Mouse (Mus musculus) MEL (cell line): ENCODE data around the gene Med27. TPM values are rescaled to one million over a fixed set of nuclear protein-coding genes. Genes with fewer than 3 reads are reported as not detected.

Source experiments
- DNase-seq: peaks from one replicate; pipeline ENCODE4 v3.0.0; 2011; ENCODE audit warnings: low read depth, low spot score
- H3K27ac ChIP-seq: 2 replicates; pipeline ENCODE4 v1.5.1; 2012; ENCODE audit warnings: low read depth, mild to moderate bottlenecking, control low read depth, low read length, moderate library complexity; ENCODE audit not compliant: control insufficient read depth
- H3K27me3 ChIP-seq, 2 experiments: fragments of 150-350 bp in 1 of 2; sonication (generic) in 1 of 2; 2 replicates each; pipeline ENCODE4 v1.6.1; 2012; ENCODE audit warnings: low read length in 2 of 2, mild to moderate bottlenecking in 2 of 2, improper control_type of control experiment in 1 of 2, moderate library complexity in 1 of 2; ENCODE audit not compliant: insufficient read depth in 2 of 2, control insufficient read depth in 1 of 2
- H3K36me3 ChIP-seq, 2 experiments: 2 replicates each; pipeline ENCODE4 v1.6.1; 2012 to 2014; ENCODE audit warnings: low read length in 2 of 2, improper control_type of control experiment in 1 of 2, inconsistent platforms in 1 of 2, mild to moderate bottlenecking in 1 of 2; ENCODE audit not compliant: insufficient read depth in 2 of 2, control insufficient read depth in 1 of 2
- H3K4me1 ChIP-seq, 2 experiments: fragments of 150-350 bp in 1 of 2; sonication (generic) in 1 of 2; 2 replicates each; pipeline ENCODE4 v1.6.1; 2012; ENCODE audit warnings: low read length in 2 of 2, improper control_type of control experiment in 1 of 2, mild to moderate bottlenecking in 1 of 2; ENCODE audit not compliant: insufficient read depth in 2 of 2, control insufficient read depth in 1 of 2
- H3K4me3 ChIP-seq, 2 experiments: fragments of 150-350 bp in 1 of 2; sonication (generic) in 1 of 2; 2 replicates each; pipeline ENCODE4 v1.5.1; 2012; ENCODE audit warnings: low read depth in 2 of 2, low read length in 2 of 2, mild to moderate bottlenecking in 2 of 2, moderate library complexity in 2 of 2, control low read depth in 1 of 2, improper control_type of control experiment in 1 of 2; ENCODE audit not compliant: control insufficient read depth in 1 of 2, insufficient read depth in 1 of 2
- H3K79me2 ChIP-seq: 2 replicates; pipeline ENCODE4 v1.6.1; 2012; ENCODE audit warnings: mild to moderate bottlenecking, low read length, moderate library complexity; ENCODE audit not compliant: control insufficient read depth, poor library complexity, insufficient read depth
- H3K9ac ChIP-seq: 2 replicates; pipeline ENCODE4 v1.6.1; 2012; ENCODE audit warnings: low read depth, mild to moderate bottlenecking, control low read depth, low read length, moderate library complexity; ENCODE audit not compliant: control insufficient read depth, poor library complexity, severe bottlenecking
- H3K9me3 ChIP-seq: fragments of 150-350 bp; sonication (generic); replicated peaks from 2 replicates; pipeline ENCODE4 v1.6.1; 2012; ENCODE audit warnings: mild to moderate bottlenecking, low read length, improper control_type of control experiment, moderate library complexity; ENCODE audit not compliant: insufficient read depth
- CHD1 ChIP-seq: IDR thresholded peaks from 2 replicates; pipeline ENCODE4 v1.6.1; 2012; ENCODE audit warnings: low read depth, mild to moderate bottlenecking, inconsistent platforms, low read length, improper control_type of control experiment
- CHD2 ChIP-seq: IDR thresholded peaks from 2 replicates; pipeline ENCODE4 v1.6.1; 2011; ENCODE audit warnings: low read length, improper control_type of control experiment
- CTCF ChIP-seq, 3 experiments: IDR thresholded peaks in 2 of 3; conservative IDR thresholded peaks in 1 of 3; 2 replicates each; pipeline ENCODE4 v1.5.1; 2011 to 2012; ENCODE audit warnings: low read length in 3 of 3, low read depth in 2 of 3, mild to moderate bottlenecking in 2 of 3, improper control_type of control experiment in 1 of 3, inconsistent platforms in 1 of 3, mixed read lengths in 1 of 3, moderate library complexity in 1 of 3; ENCODE audit not compliant: control insufficient read depth in 1 of 3, insufficient read depth in 1 of 3, poor library complexity in 1 of 3, severe bottlenecking in 1 of 3
- E2F4 ChIP-seq: IDR thresholded peaks from 2 replicates; pipeline ENCODE4 v1.6.1; 2011; ENCODE audit warnings: low read depth, low read length, improper control_type of control experiment, borderline replicate concordance
- ETS1 ChIP-seq: IDR thresholded peaks from 2 replicates; pipeline ENCODE4 v1.6.1; 2012; ENCODE audit warnings: low read depth, mild to moderate bottlenecking, inconsistent platforms, low read length, improper control_type of control experiment, moderate library complexity
- GABPA ChIP-seq: IDR thresholded peaks from 2 replicates; pipeline ENCODE4 v1.6.1; 2012; ENCODE audit warnings: low read depth, mild to moderate bottlenecking, inconsistent platforms, low read length, improper control_type of control experiment, moderate library complexity
- GATA1 ChIP-seq: IDR thresholded peaks from 2 replicates; pipeline ENCODE4 v1.6.1; 2011; ENCODE audit warnings: low read depth, low read length, improper control_type of control experiment
- JUND ChIP-seq: IDR thresholded peaks from 2 replicates; pipeline ENCODE4 v1.6.1; 2011; ENCODE audit warnings: low read depth, mild to moderate bottlenecking, improper control_type of control experiment, low read length
- MAFK ChIP-seq: IDR thresholded peaks from 2 replicates; pipeline ENCODE4 v1.6.1; 2011; ENCODE audit warnings: low read depth, mild to moderate bottlenecking, low read length, improper control_type of control experiment, borderline replicate concordance
- MAX ChIP-seq: IDR thresholded peaks from 2 replicates; pipeline ENCODE4 v1.6.1; 2011; ENCODE audit warnings: low read length, improper control_type of control experiment
- MYB ChIP-seq: IDR thresholded peaks from 2 replicates; pipeline ENCODE4 v1.6.1; 2011; ENCODE audit warnings: mild to moderate bottlenecking, low read depth, low read length, improper control_type of control experiment
- MYC ChIP-seq: IDR thresholded peaks from 2 replicates; pipeline ENCODE4 v1.6.1; 2011; ENCODE audit warnings: low read depth, mild to moderate bottlenecking, low read length, improper control_type of control experiment, moderate library complexity
- NELFE ChIP-seq: IDR thresholded peaks from 2 replicates; pipeline ENCODE4 v1.6.1; 2011; ENCODE audit warnings: low read depth, low read length, improper control_type of control experiment
- POLR2AphosphoS2 ChIP-seq: IDR thresholded peaks from 2 replicates; pipeline ENCODE4 v1.6.1; 2011; ENCODE audit warnings: low read length, improper control_type of control experiment
- RAD21 ChIP-seq: IDR thresholded peaks from 2 replicates; pipeline ENCODE4 v1.6.1; 2011; ENCODE audit warnings: mild to moderate bottlenecking, low read depth, low read length, improper control_type of control experiment
- TCF12 ChIP-seq: IDR thresholded peaks from 2 replicates; pipeline ENCODE4 v1.6.1; 2014; ENCODE audit warnings: low read depth, mild to moderate bottlenecking, inconsistent platforms, low read length, improper control_type of control experiment, moderate library complexity
- UBTF ChIP-seq: IDR thresholded peaks from 2 replicates; pipeline ENCODE4 v1.6.1; 2012; ENCODE audit warnings: low read depth, mild to moderate bottlenecking, inconsistent platforms, low read length, improper control_type of control experiment, moderate library complexity, borderline replicate concordance; ENCODE audit not compliant: insufficient read depth
- USF1 ChIP-seq: IDR thresholded peaks from 2 replicates; pipeline ENCODE4 v1.6.1; 2014; ENCODE audit warnings: low read depth, mild to moderate bottlenecking, inconsistent platforms, low read length, improper control_type of control experiment, moderate library complexity
- ZKSCAN1 ChIP-seq: IDR thresholded peaks from 2 replicates; pipeline ENCODE4 v1.6.1; 2012; ENCODE audit warnings: low read depth, mild to moderate bottlenecking, inconsistent platforms, low read length, improper control_type of control experiment, moderate library complexity
- ZMIZ1 ChIP-seq: IDR thresholded peaks from 2 replicates; pipeline ENCODE4 v1.6.1; 2012; ENCODE audit warnings: low read depth, mild to moderate bottlenecking, inconsistent platforms, low read length, improper control_type of control experiment, moderate library complexity
- ZNF384 ChIP-seq: IDR thresholded peaks from 2 replicates; pipeline ENCODE4 v1.6.1; 2012; ENCODE audit warnings: low read depth, mild to moderate bottlenecking, inconsistent platforms, low read length, improper control_type of control experiment
- polyA plus RNA-seq, 2 experiments: library from polyadenylated mRNA; stranded (reverse) in 1 of 2; unstranded in 1 of 2; fragments of >175 nt in 1 of 2; fragments of >200 nt in 1 of 2; gene quantifications; 2 replicates each; pipeline versions ENCODE4 v1.2.1 to v1.2.4; 2012; ENCODE audit warnings: low replicate concordance in 2 of 2, low read depth in 1 of 2; ENCODE audit not compliant: insufficient read length in 2 of 2, insufficient read depth in 1 of 2, missing spikeins in 1 of 2
- total RNA-seq: library from RNA; depleted of rRNA; stranded (reverse); fragments of 300-350 nt; gene quantifications from 2 replicates; pipeline ENCODE4 v1.2.3, GENCODE M21; 2012

Gene Med27
- total and polyA plus RNA-seq, 3 experiments: 46.3 to 46.9 TPM; not detected in 1

DNA sequence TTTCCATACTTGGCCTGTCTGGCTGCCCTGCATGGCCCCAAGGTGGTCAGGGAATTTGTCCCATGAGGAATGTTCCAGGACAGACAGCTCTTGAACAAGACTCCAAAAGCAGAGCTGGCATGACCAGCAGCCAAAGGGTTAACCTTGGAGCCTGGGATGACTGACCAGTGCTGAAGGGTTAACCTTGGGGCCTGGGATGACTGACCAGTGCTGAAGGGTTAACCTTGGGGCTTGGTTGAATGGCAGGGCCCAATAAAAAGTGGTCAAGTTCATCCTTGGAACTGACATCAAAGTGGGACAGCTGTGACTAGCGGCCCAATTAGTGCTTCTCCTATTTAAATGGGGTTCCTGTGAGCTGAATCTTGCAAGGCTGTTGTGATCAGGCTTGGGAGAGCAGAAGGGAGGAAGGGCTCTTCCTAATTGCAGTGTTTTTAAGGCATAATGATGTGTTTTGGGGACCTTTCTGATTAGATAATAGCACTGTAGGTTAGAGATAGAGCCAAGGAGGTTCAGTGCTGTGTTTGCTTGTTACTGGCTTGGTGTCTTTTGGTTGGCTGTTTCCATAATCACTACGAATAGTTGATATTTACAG lies 97.1 kb downstream of the Med27 start (continued):
- TF ChIP-seq UBTF (no peak), MYC (no peak), CTCF (IDR thresholded peaks at IDR 0.05 in 2 of 3, conservative IDR thresholded peaks at IDR 0.05 in 1 of 3; ENCODE audit: control insufficient read depth in 1 of 3, insufficient read depth in 1 of 3, low read depth in 2 of 3, low read length in 3 of 3, poor library complexity in 1 of 3, severe bottlenecking in 1 of 3) (no peak), TCF12 (peak; percentile 60), POLR2AphosphoS2 (no peak), ZKSCAN1 (no peak), USF1 (no peak), MYB (no peak), NELFE (no peak), ETS1 (0 out of 2 replicates have a peak, but pooled peaks have one; percentile 8), JUND (no peak), CHD1 (no peak), ZNF384 (no peak), MAX (no peak), ZMIZ1 (no peak)

DNA sequence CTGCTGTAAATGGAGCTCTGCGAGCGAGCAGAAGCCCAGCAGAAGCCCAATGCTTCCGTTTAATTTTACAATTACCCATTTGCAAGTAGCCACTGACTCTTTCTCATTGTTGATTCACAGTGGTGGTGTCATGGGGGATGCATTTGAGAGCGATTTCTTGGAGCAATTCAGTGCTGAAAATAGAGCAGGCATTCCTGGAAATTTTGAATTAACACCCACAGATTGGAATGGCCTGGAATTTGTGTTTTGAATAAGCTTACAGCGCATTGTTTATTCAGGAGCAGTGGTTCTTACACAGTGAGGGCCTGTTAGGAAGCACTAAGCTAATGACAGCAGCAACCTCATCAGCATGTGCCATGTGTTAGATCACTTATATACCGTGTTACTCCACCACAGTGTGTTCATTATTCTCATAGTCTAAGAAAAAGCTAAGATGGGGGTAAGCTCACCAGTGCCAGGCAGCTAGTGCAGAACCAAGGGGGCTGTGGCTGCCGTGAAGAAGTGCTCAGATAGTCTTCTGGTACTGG lies 101.9 kb downstream of the Med27 start:
- H3K9ac ChIP-seq: no peak overlapping the region
- peaks cover 0 to 5% of the 10 kb centered on the region in 2 experiments; a peak in 2 of 4 replicates for H3K36me3 ChIP-seq
- DNase-seq: no peak
- H3K4me1 ChIP-seq: peaks cover under 1 to 4% of the 10 kb centered on the region in 2 experiments; a peak in 3 of 4 replicates
- no peak overlapping the region for H3K27ac ChIP-seq
- H3K27me3 ChIP-seq: no peaks in the 10 kb centered on the region
- no peaks in the 10 kb centered on the region for H3K79me2 ChIP-seq
- no peak overlapping the region for H3K4me3 ChIP-seq
- TF ChIP-seq ETS1: no peak
- TF ChIP-seq E2F4: no peak
- TF ChIP-seq RAD21: no peak
- TF ChIP-seq CHD2: no peak
- TF ChIP-seq MAFK: no peak
- TF ChIP-seq GATA1: no peak
- no peak for TF ChIP-seq ZKSCAN1
- no peak for TF ChIP-seq GABPA
- no peaks in the 10 kb centered on the region for H3K9me3 ChIP-seq
